15 mouse cellular contexts compared by ENCODE assay signal in genomic region chr14:76287768-76288167, GRCm38 (mm10).
"Had no signal": no experiment of that assay in that cellular context is flagged by ENCODE, and none has a peak within 500 bp of the region (broad histone marks: within the 10 kb centered on the region; RNA-seq: fewer than 3 reads in every experiment).

No protein-coding gene starts in this region.

- H3K27ac ChIP-seq: limb, embryonic 12.5 days; limb, embryonic 15.5 days; liver, embryonic 13.5 days; stomach, embryonic 15.5 days had no signal

- ATAC-seq: lung, postnatal 0 days had no signal

- H3K4me2 ChIP-seq: limb, embryonic 12.5 days; limb, embryonic 15.5 days; liver, embryonic 13.5 days; lung, embryonic 14.5 days; midbrain, embryonic 11.5 days; stomach, embryonic 15.5 days had no signal

- DNase-seq: kidney, adult 11 months; kidney, adult 9 months; kidney, postnatal 14 days; kidney, postnatal 4 days; left cerebral cortex, postnatal 4 days; liver, embryonic 13.5 days; lung, embryonic 14.5 days; midbrain, embryonic 14.5 days; thymus, adult 18-20 months; thymus, postnatal 36 days had no signal

- H3K27me3 ChIP-seq: limb, embryonic 12.5 days; limb, embryonic 15.5 days; liver, embryonic 13.5 days; stomach, embryonic 15.5 days had no signal

- H3K9ac ChIP-seq: limb, embryonic 12.5 days; limb, embryonic 15.5 days; liver, embryonic 13.5 days; lung, embryonic 14.5 days; stomach, embryonic 15.5 days had no signal

- H3K4me1 ChIP-seq: limb, embryonic 15.5 days; liver, embryonic 13.5 days; stomach, embryonic 15.5 days had no signal

- H3K4me3 ChIP-seq: limb, embryonic 12.5 days; limb, embryonic 15.5 days; liver, embryonic 13.5 days; stomach, embryonic 15.5 days had no signal

- H3K9me3 ChIP-seq: limb, embryonic 12.5 days; limb, embryonic 15.5 days; liver, embryonic 13.5 days; stomach, embryonic 15.5 days had no signal

- H3K36me3 ChIP-seq: limb, embryonic 12.5 days; limb, embryonic 15.5 days; liver, embryonic 13.5 days; stomach, embryonic 15.5 days had no signal
